Mouse (Mus musculus): ENCODE measurements around the gene Kcnh7. TPM values are rescaled to one million over a fixed set of nuclear protein-coding genes. Genes with fewer than 3 reads are reported as not detected.

Kcnh7 gene
- polyA plus RNA-seq, 1 experiment from 2014 or later = 0.38 TPM

DNA sequence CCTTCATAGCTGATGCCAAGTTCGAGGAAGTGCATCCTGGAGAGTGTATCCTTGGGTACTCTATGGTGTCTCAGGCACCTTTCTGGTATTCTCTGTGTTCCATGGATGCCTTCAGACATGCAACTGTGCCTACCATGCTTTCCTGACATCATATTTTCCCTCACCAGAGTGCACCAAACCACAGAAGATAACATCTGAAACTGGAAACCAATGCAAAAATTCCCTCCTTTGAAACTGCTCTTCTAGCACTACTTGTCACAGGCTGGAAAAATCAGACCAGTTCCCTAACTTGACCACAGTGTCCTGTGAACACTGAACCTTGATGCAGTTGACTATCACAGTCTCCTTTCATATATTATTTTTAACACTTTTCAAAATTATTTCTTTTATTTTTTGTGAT, 474.5 kb downstream of the Kcnh7 start:
- DNase-seq (ENCODE audit: low spot score) (no peak), ATAC-seq (replicated peaks; ENCODE audit: insufficient number of reproducible peaks, low FRiP score, low TSS enrichment, low read depth) (no peak)
- Histone ChIP-seq H3K27ac (replicated peaks; ENCODE audit: low read depth, low read length) (no peak overlapping the region), H3K9ac (replicated peaks; ENCODE audit: low read length) (no peak overlapping the region), H3K4me3 (ENCODE audit: low read depth, low read length) (no peak overlapping the region), H3K4me2 (ENCODE audit: low read depth, low read length) (no peak overlapping the region), H3K9me3 (replicated peaks; ENCODE audit: control insufficient read depth, low read length) (no peaks in the 10 kb centered on the region), H3K36me3 (replicated peaks; ENCODE audit: control insufficient read depth, insufficient read depth, low read depth, low read length) (no peaks in the 10 kb centered on the region), H3K4me1 (ENCODE audit: control insufficient read depth, insufficient read depth, low read length) (no peaks in the 10 kb centered on the region), H3K27me3 (ENCODE audit: control insufficient read depth, insufficient read depth, low read length) (no peaks in the 10 kb centered on the region)
- 76% methylated on average over 1 of the region's 1 CpGs for WGBS

GRCm38 (mm10) chr2:62706313-62706712, 477.8 kb downstream of the Kcnh7 start:
- Histone ChIP-seq H3K9me3 (replicated peaks; ENCODE audit: control insufficient read depth, low read length) (no peaks in the 10 kb centered on the region), H3K4me2 (ENCODE audit: low read depth, low read length) (no peak overlapping the region), H3K36me3 (replicated peaks; ENCODE audit: control insufficient read depth, insufficient read depth, low read depth, low read length) (no peaks in the 10 kb centered on the region), H3K9ac (replicated peaks; ENCODE audit: low read length) (no peak overlapping the region), H3K4me3 (ENCODE audit: low read depth, low read length) (no peak overlapping the region), H3K27me3 (ENCODE audit: control insufficient read depth, insufficient read depth, low read length) (no peaks in the 10 kb centered on the region), H3K4me1 (ENCODE audit: control insufficient read depth, insufficient read depth, low read length) (no peaks in the 10 kb centered on the region), H3K27ac (replicated peaks; ENCODE audit: low read depth, low read length) (no peak overlapping the region)
- WGBS = 92% methylated on average over 3 of the region's 3 CpGs
- DNase-seq (ENCODE audit: low spot score) = no peak
- ATAC-seq (replicated peaks; ENCODE audit: insufficient number of reproducible peaks, low FRiP score, low TSS enrichment, low read depth) = no peak

GRCm38 (mm10) chr2:62685934-62686333, 498.2 kb downstream of the Kcnh7 start:
- H3K4me2 ChIP-seq (ENCODE audit: low read depth, low read length) = no peak overlapping the region
- H3K9ac ChIP-seq (replicated peaks; ENCODE audit: low read length) = no peak overlapping the region
- no peak for DNase-seq (ENCODE audit: low spot score)
- no peak overlapping the region for H3K4me3 ChIP-seq (ENCODE audit: low read depth, low read length)
- no peaks in the 10 kb centered on the region for H3K4me1 ChIP-seq (ENCODE audit: control insufficient read depth, insufficient read depth, low read length)
- H3K27me3 ChIP-seq (ENCODE audit: control insufficient read depth, insufficient read depth, low read length) = no peaks in the 10 kb centered on the region
- WGBS = 93% methylated on average over 6 of the region's 6 CpGs
- H3K36me3 ChIP-seq (replicated peaks; ENCODE audit: control insufficient read depth, insufficient read depth, low read depth, low read length) = no peaks in the 10 kb centered on the region
- no peaks in the 10 kb centered on the region for H3K9me3 ChIP-seq (replicated peaks; ENCODE audit: control insufficient read depth, low read length)
- no peak for ATAC-seq (replicated peaks; ENCODE audit: insufficient number of reproducible peaks, low FRiP score, low TSS enrichment, low read depth)
- no peak overlapping the region for H3K27ac ChIP-seq (replicated peaks; ENCODE audit: low read depth, low read length)

- H3K4me2 ChIP-seq (ENCODE audit: low read depth, low read length) = no peak overlapping the region
- H3K9me3 ChIP-seq (replicated peaks; ENCODE audit: control insufficient read depth, low read length) = no peaks in the 10 kb centered on the region
- H3K4me1 ChIP-seq (ENCODE audit: control insufficient read depth, insufficient read depth, low read length) = no peaks in the 10 kb centered on the region
- H3K27me3 ChIP-seq (ENCODE audit: control insufficient read depth, insufficient read depth, low read length) = no peaks in the 10 kb centered on the region
- H3K9ac ChIP-seq (replicated peaks; ENCODE audit: low read length) = no peak overlapping the region
- H3K4me3 ChIP-seq (ENCODE audit: low read depth, low read length) = no peak overlapping the region
- WGBS = 67% methylated on average over 3 of the region's 3 CpGs
- no peaks in the 10 kb centered on the region for H3K36me3 ChIP-seq (replicated peaks; ENCODE audit: control insufficient read depth, insufficient read depth, low read depth, low read length)
- ATAC-seq (replicated peaks; ENCODE audit: insufficient number of reproducible peaks, low FRiP score, low TSS enrichment, low read depth) (no peak), DNase-seq (ENCODE audit: low spot score) (no peak)
- no peak overlapping the region for H3K27ac ChIP-seq (replicated peaks; ENCODE audit: low read depth, low read length)
Observed at GRCm38 (mm10) chr2:62684989-62685595, 499.0 kb downstream of the Kcnh7 start.

DNA sequence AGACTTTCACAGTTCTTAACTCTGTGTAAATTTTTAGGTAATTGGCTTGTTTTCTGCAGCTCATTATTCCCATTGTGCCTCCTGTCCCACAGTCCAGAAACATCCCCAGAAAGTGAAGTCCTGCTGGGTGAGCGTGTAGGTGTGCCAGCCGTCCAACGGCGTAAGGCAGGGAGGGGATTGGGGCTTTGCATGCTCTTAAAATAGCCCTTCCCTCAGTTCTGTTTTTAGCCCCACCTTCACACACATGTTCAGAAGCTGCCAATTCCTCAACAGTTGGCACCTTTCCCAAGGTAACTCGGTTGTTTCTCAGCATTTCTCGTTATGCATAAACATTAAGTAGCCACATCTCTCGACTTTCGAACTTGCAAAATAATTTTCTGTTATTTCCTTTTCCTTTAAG, 502.4 kb downstream of the Kcnh7 start:
- no peak for DNase-seq (ENCODE audit: low spot score)
- no peak for ATAC-seq (replicated peaks; ENCODE audit: insufficient number of reproducible peaks, low FRiP score, low TSS enrichment, low read depth)
- Histone ChIP-seq H3K4me3 (ENCODE audit: low read depth, low read length) (no peak overlapping the region), H3K27me3 (ENCODE audit: control insufficient read depth, insufficient read depth, low read length) (no peaks in the 10 kb centered on the region), H3K36me3 (replicated peaks; ENCODE audit: control insufficient read depth, insufficient read depth, low read depth, low read length) (no peaks in the 10 kb centered on the region), H3K4me1 (ENCODE audit: control insufficient read depth, insufficient read depth, low read length) (no peaks in the 10 kb centered on the region), H3K9me3 (replicated peaks; ENCODE audit: control insufficient read depth, low read length) (no peaks in the 10 kb centered on the region), H3K4me2 (ENCODE audit: low read depth, low read length) (no peak overlapping the region), H3K27ac (replicated peaks; ENCODE audit: low read depth, low read length) (no peak overlapping the region), H3K9ac (replicated peaks; ENCODE audit: low read length) (no peak overlapping the region)
- 83% methylated on average over 8 of the region's 8 CpGs for WGBS

- Histone ChIP-seq H3K9ac (replicated peaks; ENCODE audit: low read length) (no peak overlapping the region), H3K36me3 (replicated peaks; ENCODE audit: control insufficient read depth, insufficient read depth, low read depth, low read length) (no peaks in the 10 kb centered on the region), H3K27me3 (ENCODE audit: control insufficient read depth, insufficient read depth, low read length) (no peaks in the 10 kb centered on the region), H3K4me1 (ENCODE audit: control insufficient read depth, insufficient read depth, low read length) (no peaks in the 10 kb centered on the region), H3K4me3 (ENCODE audit: low read depth, low read length) (no peak overlapping the region), H3K4me2 (ENCODE audit: low read depth, low read length) (no peak overlapping the region), H3K27ac (replicated peaks; ENCODE audit: low read depth, low read length) (no peak overlapping the region), H3K9me3 (replicated peaks; ENCODE audit: control insufficient read depth, low read length) (no peaks in the 10 kb centered on the region)
- no peak for ATAC-seq (replicated peaks; ENCODE audit: insufficient number of reproducible peaks, low FRiP score, low TSS enrichment, low read depth)
- no peak for DNase-seq (ENCODE audit: low spot score)
- 86% methylated on average over 5 of the region's 5 CpGs for WGBS
Observed at GRCm38 (mm10) chr2:62672788-62673187, 511.3 kb downstream of the Kcnh7 start.

- Histone ChIP-seq H3K9ac (replicated peaks; ENCODE audit: low read length) (no peak overlapping the region), H3K27ac (replicated peaks; ENCODE audit: low read depth, low read length) (no peak overlapping the region), H3K9me3 (replicated peaks; ENCODE audit: control insufficient read depth, low read length) (no peaks in the 10 kb centered on the region), H3K4me3 (ENCODE audit: low read depth, low read length) (no peak overlapping the region), H3K27me3 (ENCODE audit: control insufficient read depth, insufficient read depth, low read length) (no peaks in the 10 kb centered on the region), H3K4me1 (ENCODE audit: control insufficient read depth, insufficient read depth, low read length) (no peaks in the 10 kb centered on the region), H3K4me2 (ENCODE audit: low read depth, low read length) (no peak overlapping the region), H3K36me3 (replicated peaks; ENCODE audit: control insufficient read depth, insufficient read depth, low read depth, low read length) (no peaks in the 10 kb centered on the region)
- DNase-seq (ENCODE audit: low spot score) = no peak
- 81% methylated on average over 4 of the region's 4 CpGs for WGBS
- ATAC-seq (replicated peaks; ENCODE audit: insufficient number of reproducible peaks, low FRiP score, low TSS enrichment, low read depth) = no peak
Observed at GRCm38 (mm10) chr2:62670767-62671166, 513.3 kb downstream of the Kcnh7 start.

DNA sequence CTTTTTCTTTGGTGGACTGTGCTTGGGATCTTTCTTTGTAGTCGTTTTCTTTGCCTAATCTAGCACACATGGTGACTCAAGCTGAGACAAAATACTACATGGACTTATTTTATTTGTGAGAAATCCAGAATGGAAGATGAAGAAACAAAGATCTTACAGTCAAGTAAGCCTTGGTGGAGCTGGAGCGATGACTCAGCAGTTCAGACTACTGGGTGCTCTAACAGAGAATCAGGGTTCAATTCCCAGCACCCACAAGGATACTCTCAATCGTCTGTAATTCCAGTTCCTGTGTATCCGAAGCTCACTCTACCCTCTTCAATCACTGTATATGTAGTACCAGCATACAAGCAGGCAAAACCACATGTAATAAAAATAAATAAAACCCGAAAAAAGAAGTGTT, 513.8 kb downstream of the Kcnh7 start:
- Histone ChIP-seq H3K27me3 (ENCODE audit: control insufficient read depth, insufficient read depth, low read length) (no peaks in the 10 kb centered on the region), H3K4me3 (ENCODE audit: low read depth, low read length) (no peak overlapping the region), H3K9me3 (replicated peaks; ENCODE audit: control insufficient read depth, low read length) (no peaks in the 10 kb centered on the region), H3K4me1 (ENCODE audit: control insufficient read depth, insufficient read depth, low read length) (no peaks in the 10 kb centered on the region), H3K4me2 (ENCODE audit: low read depth, low read length) (no peak overlapping the region), H3K36me3 (replicated peaks; ENCODE audit: control insufficient read depth, insufficient read depth, low read depth, low read length) (no peaks in the 10 kb centered on the region), H3K27ac (replicated peaks; ENCODE audit: low read depth, low read length) (no peak overlapping the region), H3K9ac (replicated peaks; ENCODE audit: low read length) (no peak overlapping the region)
- 84% methylated on average over 5 of the region's 5 CpGs for WGBS
- ATAC-seq (replicated peaks; ENCODE audit: insufficient number of reproducible peaks, low FRiP score, low TSS enrichment, low read depth) (no peak), DNase-seq (ENCODE audit: low spot score) (no peak)
